Mouse (Mus musculus): ENCODE results near the gene Tmem260. TPM values are rescaled to one million over a fixed set of nuclear protein-coding genes. Genes with fewer than 3 reads are reported as not detected.

Gene Tmem260
- total RNA-seq, 2 experiments from 2014 or later = 17.8 to 24.7 TPM

GRCm38 (mm10) chr14:48476278-48476677 is 30.4 kb downstream of the Tmem260 start:
- ATAC-seq (replicated peaks; ENCODE audit: poor library complexity) = no peak

DNA sequence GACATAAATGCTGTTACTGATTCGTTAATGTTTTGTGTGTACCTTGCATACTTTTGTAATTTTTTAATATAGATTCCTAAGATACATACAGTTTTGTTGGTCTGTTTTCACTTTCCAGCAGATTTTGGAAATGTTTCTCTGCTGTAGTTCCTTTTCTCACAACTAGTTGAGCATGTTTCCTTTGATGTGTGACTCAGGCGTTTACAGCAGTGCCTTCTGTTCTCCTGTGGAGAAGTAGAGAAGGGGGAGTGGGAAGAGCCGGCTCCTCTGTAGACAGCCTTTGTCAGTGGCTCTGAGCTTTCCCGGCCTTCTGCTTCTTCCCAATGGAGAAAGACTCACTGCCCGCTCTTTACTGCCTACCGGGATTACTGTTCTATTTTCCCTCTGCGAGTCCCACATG is 35.7 kb downstream of the Tmem260 start:
- ATAC-seq (replicated peaks; ENCODE audit: poor library complexity) = no peak

- no peak for ATAC-seq (replicated peaks; ENCODE audit: poor library complexity)
Measured at GRCm38 (mm10) chr14:48482762-48483161, 36.8 kb downstream of the Tmem260 start.

- ATAC-seq (replicated peaks; ENCODE audit: poor library complexity) = peak; percentile 87
Measured at GRCm38 (mm10) chr14:48493896-48494295, 48.0 kb downstream of the Tmem260 start.

DNA sequence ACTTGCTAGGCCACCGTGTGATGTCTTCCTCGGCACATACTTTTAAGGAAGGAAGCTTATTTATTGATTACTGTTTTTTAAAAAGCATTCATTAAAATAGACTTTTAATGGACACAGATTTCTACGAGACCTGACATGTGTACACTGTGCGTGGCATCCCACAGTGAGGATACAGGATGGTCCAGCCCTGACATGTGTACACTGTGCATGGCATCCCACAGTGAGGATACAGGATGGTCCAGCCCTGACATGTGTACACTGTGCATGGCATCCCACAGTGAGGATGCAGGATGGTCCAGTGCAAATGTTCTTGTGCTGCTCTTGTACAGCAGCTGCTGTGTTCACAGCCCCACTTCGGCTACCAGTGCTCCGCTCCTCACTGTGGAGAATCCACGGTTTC is 56.6 kb downstream of the Tmem260 start:
- no peak for ATAC-seq (replicated peaks; ENCODE audit: poor library complexity)

GRCm38 (mm10) chr14:48503691-48504565 is 58.0 kb downstream of the Tmem260 start:
- ATAC-seq (replicated peaks; ENCODE audit: poor library complexity) = no peak

GRCm38 (mm10) chr14:48504566-48504950 is 58.6 kb downstream of the Tmem260 start:
- ATAC-seq (replicated peaks; ENCODE audit: poor library complexity) = no peak

DNA sequence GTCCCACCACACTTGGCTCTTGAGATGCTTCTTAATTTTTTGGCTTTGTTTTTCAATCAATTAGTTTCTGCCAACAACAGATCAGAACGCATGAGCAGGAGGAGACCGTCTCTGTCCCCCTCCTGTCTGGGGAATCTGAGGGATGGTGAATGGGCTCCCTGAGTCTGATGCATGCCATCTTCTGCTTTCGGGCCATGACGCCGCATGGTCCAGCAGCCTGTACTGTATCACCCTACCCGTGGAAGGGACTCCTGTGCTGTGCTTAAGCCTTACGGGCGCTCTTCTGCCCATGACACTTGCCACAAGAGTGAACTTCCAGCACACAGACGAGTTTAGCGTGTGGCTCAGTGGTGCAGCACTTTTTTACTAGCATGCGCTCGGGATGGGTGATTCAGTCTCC is 59.7 kb downstream of the Tmem260 start:
- ATAC-seq (replicated peaks; ENCODE audit: poor library complexity) = no peak

- ATAC-seq (replicated peaks; ENCODE audit: poor library complexity) = no peak
Measured at GRCm38 (mm10) chr14:48507376-48507775, 61.5 kb downstream of the Tmem260 start.

DNA sequence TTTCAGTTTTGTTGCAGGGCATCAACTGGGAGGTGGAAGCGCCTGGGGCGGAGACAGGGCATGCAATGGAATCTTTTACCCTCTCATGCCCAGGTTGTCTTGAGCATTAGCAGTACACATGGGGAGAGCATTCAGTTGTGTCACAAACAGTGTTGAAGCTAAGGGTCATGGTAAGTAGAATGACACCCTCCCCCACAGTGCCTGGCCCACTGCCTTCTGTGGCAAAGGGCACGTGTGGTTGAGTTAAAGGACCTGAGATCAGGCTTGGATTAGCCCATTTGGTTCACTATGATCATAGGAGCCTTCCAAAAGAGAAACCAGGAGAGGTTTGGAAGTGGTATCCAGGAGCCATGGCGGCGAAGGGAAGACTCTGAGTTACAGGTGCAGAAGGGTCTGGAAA is 63.2 kb downstream of the Tmem260 start:
- ATAC-seq (replicated peaks; ENCODE audit: poor library complexity) = no peak

DNA sequence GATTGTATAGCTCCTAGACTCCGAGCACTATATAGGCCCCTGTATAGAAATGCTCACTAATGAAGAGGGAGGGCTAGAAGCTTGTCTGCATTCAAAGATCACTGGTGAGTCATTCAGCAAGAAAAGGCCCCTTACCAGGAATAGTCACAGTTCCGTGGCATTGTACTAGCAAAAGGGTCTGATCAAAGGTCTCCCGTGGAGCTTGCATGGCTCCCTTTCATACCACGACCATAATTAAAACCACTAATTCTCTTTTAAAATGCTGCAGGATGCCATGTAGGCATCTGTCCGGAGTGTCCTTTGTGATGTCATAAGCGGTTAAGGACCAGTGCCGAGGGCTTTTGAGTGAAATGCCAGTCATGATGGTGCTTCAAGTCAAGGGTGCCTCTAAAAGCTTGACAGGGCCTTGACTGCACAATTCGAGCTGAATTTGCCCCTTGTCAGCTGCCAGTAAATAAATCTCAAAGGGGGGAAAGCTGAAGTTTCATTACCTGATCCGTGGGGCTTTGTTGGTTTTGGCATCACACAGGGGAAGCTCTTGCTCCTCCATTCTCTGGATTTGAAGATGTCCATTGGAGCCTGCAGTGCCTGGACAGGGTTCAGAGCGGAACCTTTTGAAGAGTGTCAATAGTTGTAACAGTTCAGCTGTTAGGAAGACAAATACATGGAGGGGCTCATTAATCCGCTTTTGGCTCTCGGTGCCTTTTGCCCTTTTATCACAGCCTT is 67.3 kb downstream of the Tmem260 start:
- ATAC-seq (replicated peaks; ENCODE audit: poor library complexity) = no peak

GRCm38 (mm10) chr14:48513824-48514493 is 68.0 kb downstream of the Tmem260 start:
- ATAC-seq (replicated peaks; ENCODE audit: poor library complexity) = no peak

DNA sequence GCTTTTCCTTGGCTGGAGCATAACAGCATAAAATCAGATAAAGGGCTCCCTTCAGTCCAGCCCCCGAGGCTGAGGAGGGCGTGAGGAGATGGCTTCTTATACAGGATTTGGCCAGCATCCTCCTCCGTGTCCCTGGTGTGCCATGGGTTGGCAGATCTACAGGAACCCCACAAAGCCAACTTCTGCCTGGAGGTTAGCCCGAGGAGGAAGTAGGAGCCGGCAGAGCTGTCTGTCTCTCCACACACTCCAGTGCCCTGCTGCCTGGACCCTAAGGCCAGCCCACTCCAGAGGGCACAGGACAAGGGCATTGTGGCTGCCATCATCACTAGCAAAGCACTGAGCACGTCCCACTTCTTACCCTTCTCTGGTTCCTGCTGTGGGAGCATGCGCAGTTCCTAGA is 68.7 kb downstream of the Tmem260 start:
- ATAC-seq (replicated peaks; ENCODE audit: poor library complexity) = no peak; the same call in 1 of the 2 replicates

DNA sequence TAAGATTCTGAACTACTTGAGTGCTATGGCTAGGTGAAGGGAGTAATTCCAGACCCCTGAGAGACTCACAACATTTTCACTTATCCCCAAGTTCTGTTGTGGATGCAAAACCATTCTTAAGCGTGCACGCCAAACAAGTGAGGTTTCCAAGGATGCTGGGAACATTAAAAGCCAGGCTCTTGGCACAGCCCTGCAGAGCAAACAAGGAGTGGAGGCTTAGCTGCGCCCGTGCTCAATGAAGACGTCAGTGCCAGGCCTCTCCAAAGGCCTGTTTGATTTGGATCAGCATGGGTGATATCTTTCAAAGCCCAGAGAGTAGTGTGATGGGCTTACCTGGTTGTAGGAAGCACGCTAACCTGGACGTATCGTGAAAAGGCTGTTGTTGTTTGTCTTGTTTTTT is 69.6 kb downstream of the Tmem260 start:
- ATAC-seq (replicated peaks; ENCODE audit: poor library complexity) = no peak

GRCm38 (mm10) chr14:48523361-48523760 is 77.4 kb downstream of the Tmem260 start:
- no peak for ATAC-seq (replicated peaks; ENCODE audit: poor library complexity)

DNA sequence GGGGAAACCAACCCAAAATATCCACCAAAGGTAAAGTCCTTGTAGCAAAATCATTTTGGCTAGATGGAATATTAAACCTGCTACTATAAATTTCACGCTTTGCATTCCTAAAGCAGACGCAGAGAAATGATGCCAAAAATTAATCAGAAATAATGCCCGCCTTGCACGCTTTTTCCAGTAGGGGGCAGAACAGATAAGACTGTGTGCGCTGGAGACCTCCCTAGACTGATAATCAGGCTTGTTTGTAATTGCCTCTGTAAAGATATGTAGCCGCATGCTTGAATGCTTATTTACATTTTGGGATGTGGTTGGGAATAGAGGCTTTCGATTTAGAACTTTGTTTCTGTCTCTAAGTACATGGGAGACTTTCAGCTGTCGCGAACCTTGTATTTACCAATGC is 78.2 kb downstream of the Tmem260 start:
- peak; percentile 71 for ATAC-seq (replicated peaks; ENCODE audit: poor library complexity)

- ATAC-seq (replicated peaks; ENCODE audit: poor library complexity) = no peak
Measured at GRCm38 (mm10) chr14:48525055-48525454, 79.1 kb downstream of the Tmem260 start.

GRCm38 (mm10) chr14:48530629-48531028 is 84.7 kb downstream of the Tmem260 start:
- no peak for ATAC-seq (replicated peaks; ENCODE audit: poor library complexity)

DNA sequence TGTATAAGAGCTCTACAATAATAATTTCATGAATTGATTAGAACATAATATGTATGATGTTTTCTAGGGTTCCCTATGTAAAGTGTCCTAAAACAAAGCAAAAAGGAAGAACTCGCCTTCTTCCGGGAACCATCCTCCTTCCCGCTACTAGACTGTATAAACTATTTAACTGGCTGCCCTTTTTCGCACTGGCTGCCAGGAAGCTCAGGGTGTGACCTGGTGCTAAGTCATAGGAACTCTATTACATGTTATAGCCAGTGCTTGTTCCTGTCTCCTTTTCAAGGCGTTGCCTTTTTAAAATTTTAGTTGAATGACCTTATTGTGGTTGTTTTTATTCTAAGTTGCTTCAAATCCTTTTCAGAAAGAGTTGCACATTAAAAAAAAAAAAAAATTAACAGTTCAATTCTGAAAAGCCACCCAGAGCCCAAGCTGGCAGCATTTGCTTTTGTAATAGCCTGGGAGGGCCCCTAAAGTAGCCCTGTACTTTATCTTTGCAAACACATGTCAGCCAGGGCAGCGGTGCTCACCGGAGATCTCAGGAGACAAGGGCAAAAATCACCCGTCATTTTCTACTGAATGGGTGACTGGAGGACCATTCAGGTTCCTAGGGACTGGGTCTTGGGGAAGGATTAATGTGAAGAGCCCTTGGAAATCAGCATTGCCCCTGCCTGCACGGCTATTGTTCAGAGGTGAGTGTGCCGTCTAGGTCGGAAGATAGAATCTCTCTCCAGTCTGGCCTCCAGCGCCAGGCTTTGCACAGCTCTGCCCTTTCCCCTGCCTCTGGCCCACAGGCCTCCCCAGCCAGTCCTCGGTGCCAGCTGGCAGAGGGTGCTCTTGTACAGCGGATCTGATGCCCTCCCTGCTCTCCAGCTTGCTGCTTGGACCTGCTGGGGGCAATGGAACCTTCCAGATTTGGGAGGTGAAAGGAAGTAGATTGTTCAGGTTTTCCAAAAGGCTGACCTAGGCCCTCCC is 92.2 kb downstream of the Tmem260 start:
- peak; percentile 91 for ATAC-seq (replicated peaks; ENCODE audit: poor library complexity)

GRCm38 (mm10) chr14:48545166-48545565 is 99.2 kb downstream of the Tmem260 start:
- ATAC-seq (replicated peaks; ENCODE audit: poor library complexity) = no peak

Data from megakaryocyte progenitor cell, adult 5-6 weeks (primary cell).